Mouse (Mus musculus): ENCODE results near the gene Calm3. TPM values are rescaled to one million over a fixed set of nuclear protein-coding genes. Genes with fewer than 3 reads are reported as not detected.
A peak's percentile ranks its signal among the peaks of the same experiment; 100 is the strongest.

Gene Calm3
- polyA plus RNA-seq, 1 experiment from 2014 or later, result 296 TPM

GRCm38 (mm10) chr7:16908367-16908766, 15.5 kb downstream of the Calm3 start:
- 53% methylated on average over 11 of the region's 11 CpGs for WGBS
- H3K27ac ChIP-seq, result no peak overlapping the region
- H3K4me2 ChIP-seq, result no peak overlapping the region
- no peak overlapping the region for H3K9ac ChIP-seq
- H3K36me3 ChIP-seq (ENCODE audit: poor library complexity, severe bottlenecking), result no peaks in the 10 kb centered on the region
- no peak overlapping the region for H3K4me3 ChIP-seq
- no peaks in the 10 kb centered on the region for H3K27me3 ChIP-seq
- no peaks in the 10 kb centered on the region for H3K9me3 ChIP-seq (replicated peaks)
- H3K4me1 ChIP-seq, result peaks cover 3% of the 10 kb centered on the region; the same call in 1 of the 2 replicates
- no peak for ATAC-seq

- Histone ChIP-seq H3K4me3 (no peak overlapping the region), H3K36me3 (ENCODE audit: poor library complexity, severe bottlenecking) (no peaks in the 10 kb centered on the region), H3K27ac (no peak overlapping the region), H3K9me3 (replicated peaks) (no peaks in the 10 kb centered on the region), H3K4me1 (peaks cover 3% of the 10 kb centered on the region; the same call in 1 of the 2 replicates), H3K4me2 (no peak overlapping the region), H3K27me3 (no peaks in the 10 kb centered on the region), H3K9ac (no peak overlapping the region)
- 74% methylated on average over 7 of the region's 7 CpGs for WGBS
- no peak for ATAC-seq
Measured at GRCm38 (mm10) chr7:16907842-16908241, 16.1 kb downstream of the Calm3 start.

GRCm38 (mm10) chr7:16906889-16907559, 16.9 kb downstream of the Calm3 start:
- H3K36me3 ChIP-seq (ENCODE audit: poor library complexity, severe bottlenecking), result no peaks in the 10 kb centered on the region
- no peak overlapping the region for H3K27ac ChIP-seq
- H3K9ac ChIP-seq, result no peak overlapping the region
- no peak overlapping the region for H3K4me2 ChIP-seq
- no peak for ATAC-seq
- no peaks in the 10 kb centered on the region; the same call in 1 of the 2 replicates for H3K27me3 ChIP-seq
- no peak overlapping the region for H3K4me3 ChIP-seq
- no peaks in the 10 kb centered on the region for H3K9me3 ChIP-seq (replicated peaks)
- 94% methylated on average over 41 of the region's 41 CpGs for WGBS
- peaks cover 3% of the 10 kb centered on the region; the same call in 1 of the 2 replicates for H3K4me1 ChIP-seq

GRCm38 (mm10) chr7:16906281-16906680, 17.6 kb downstream of the Calm3 start, which contains the start of gene Ptgir:
TSS of gene Ptgir (plus strand) at chr7:16906490.
- no peak for ATAC-seq
- H3K9ac ChIP-seq, result no peak within 1 kb of the TSS
- no peaks in the 10 kb centered on the region for H3K36me3 ChIP-seq (ENCODE audit: poor library complexity, severe bottlenecking)
- H3K4me2 ChIP-seq, result no peak within 1 kb of the TSS
- H3K4me3 ChIP-seq, result no peak within 1 kb of the TSS
- no peak within 1 kb of the TSS for H3K27ac ChIP-seq
- peaks cover 3% of the 10 kb centered on the region; the same call in 1 of the 2 replicates for H3K4me1 ChIP-seq
- no peaks in the 10 kb centered on the region; the same call in 1 of the 2 replicates for H3K27me3 ChIP-seq
- H3K9me3 ChIP-seq (replicated peaks), result no peaks in the 10 kb centered on the region
- 18% methylated on average over 5 of the region's 6 CpGs for WGBS

GRCm38 (mm10) chr7:16905491-16906021, 18.4 kb downstream of the Calm3 start:
- H3K27ac ChIP-seq, result no peak overlapping the region
- no peaks in the 10 kb centered on the region for H3K9me3 ChIP-seq (replicated peaks)
- H3K4me3 ChIP-seq, result no peak overlapping the region
- peaks cover 5% of the 10 kb centered on the region for H3K4me1 ChIP-seq
- no peak overlapping the region for H3K9ac ChIP-seq
- no peaks in the 10 kb centered on the region for H3K36me3 ChIP-seq (ENCODE audit: poor library complexity, severe bottlenecking)
- no peaks in the 10 kb centered on the region; the same call in 1 of the 2 replicates for H3K27me3 ChIP-seq
- H3K4me2 ChIP-seq, result no peak overlapping the region
- 67% methylated on average over 9 of the region's 9 CpGs for WGBS
- ATAC-seq, result no peak

GRCm38 (mm10) chr7:16904120-16904675, 19.7 kb downstream of the Calm3 start:
- Histone ChIP-seq H3K9ac (no peak overlapping the region), H3K27ac (no peak overlapping the region), H3K9me3 (replicated peaks) (no peaks in the 10 kb centered on the region), H3K27me3 (no peaks in the 10 kb centered on the region; the same call in 1 of the 2 replicates), H3K4me3 (no peak overlapping the region), H3K36me3 (ENCODE audit: poor library complexity, severe bottlenecking) (no peaks in the 10 kb centered on the region), H3K4me1 (peaks cover 8% of the 10 kb centered on the region), H3K4me2 (no peak overlapping the region)
- WGBS, result 62% methylated on average over 9 of the region's 10 CpGs
- no peak for ATAC-seq

GRCm38 (mm10) chr7:16903439-16903955, 20.4 kb downstream of the Calm3 start:
- Histone ChIP-seq H3K27ac (no peak overlapping the region), H3K9ac (no peak overlapping the region), H3K4me1 (peaks cover 8% of the 10 kb centered on the region), H3K36me3 (ENCODE audit: poor library complexity, severe bottlenecking) (no peaks in the 10 kb centered on the region), H3K4me3 (no peak overlapping the region), H3K4me2 (no peak overlapping the region), H3K27me3 (no peaks in the 10 kb centered on the region; the same call in 1 of the 2 replicates), H3K9me3 (replicated peaks) (no peaks in the 10 kb centered on the region)
- ATAC-seq, result no peak
- WGBS, result 69% methylated on average over 2 of the region's 2 CpGs

GRCm38 (mm10) chr7:16900526-16900925, 23.4 kb downstream of the Calm3 start:
- ATAC-seq, result no peak
- H3K4me1 ChIP-seq, result peaks cover 6% of the 10 kb centered on the region
- no peaks in the 10 kb centered on the region for H3K36me3 ChIP-seq (ENCODE audit: poor library complexity, severe bottlenecking)
- WGBS, result 16% methylated on average over 5 of the region's 5 CpGs
- no peak overlapping the region for H3K4me2 ChIP-seq
- H3K27ac ChIP-seq, result no peak overlapping the region
- H3K9ac ChIP-seq, result no peak overlapping the region
- H3K27me3 ChIP-seq, result no peaks in the 10 kb centered on the region; the same call in 1 of the 2 replicates
- H3K4me3 ChIP-seq, result no peak overlapping the region
- H3K9me3 ChIP-seq (replicated peaks), result no peaks in the 10 kb centered on the region

- H3K4me2 ChIP-seq, result peak overlapping the region; percentile 59
- H3K9me3 ChIP-seq (replicated peaks), result no peaks in the 10 kb centered on the region
- 0 out of 2 replicates have a peak overlapping the region, but pooled peaks have one; percentile 43 for H3K9ac ChIP-seq
- WGBS, result 28% methylated on average over 10 of the region's 10 CpGs
- H3K4me3 ChIP-seq, result peak overlapping the region; percentile 27; the same call in 1 of the 2 replicates
- no peak overlapping the region for H3K27ac ChIP-seq
- no peak for ATAC-seq
- H3K36me3 ChIP-seq (ENCODE audit: poor library complexity, severe bottlenecking), result no peaks in the 10 kb centered on the region
- peaks cover 25% of the 10 kb centered on the region for H3K27me3 ChIP-seq
- peaks cover 45% of the 10 kb centered on the region for H3K4me1 ChIP-seq
Measured at GRCm38 (mm10) chr7:16895511-16895910, 28.4 kb downstream of the Calm3 start.

GRCm38 (mm10) chr7:16895000-16895399, 28.9 kb downstream of the Calm3 start:
- Histone ChIP-seq H3K36me3 (ENCODE audit: poor library complexity, severe bottlenecking) (no peaks in the 10 kb centered on the region), H3K4me2 (peak overlapping the region; percentile 59), H3K4me3 (peak overlapping the region; percentile 27), H3K9me3 (replicated peaks) (no peaks in the 10 kb centered on the region), H3K27me3 (peaks cover 28% of the 10 kb centered on the region), H3K9ac (peak overlapping the region; percentile 43; the same call in 1 of the 2 replicates), H3K4me1 (peaks cover 42% of the 10 kb centered on the region), H3K27ac (peak overlapping the region; percentile 52; the same call in 1 of the 2 replicates)
- peak; percentile 34; the same call in 1 of the 2 replicates for ATAC-seq
- WGBS, result under 1% methylated on average over 20 of the region's 24 CpGs

- Histone ChIP-seq H3K27me3 (peaks cover 32% of the 10 kb centered on the region), H3K27ac (peak overlapping the region; percentile 33), H3K9me3 (replicated peaks) (no peaks in the 10 kb centered on the region), H3K4me2 (peak overlapping the region; percentile 59), H3K4me1 (peaks cover 42% of the 10 kb centered on the region), H3K36me3 (ENCODE audit: poor library complexity, severe bottlenecking) (no peaks in the 10 kb centered on the region), H3K9ac (0 out of 2 replicates have a peak overlapping the region, but pooled peaks have one; percentile 34), H3K4me3 (peak overlapping the region; percentile 27)
- WGBS, result 0% methylated on average over 4 of the region's 4 CpGs
- ATAC-seq, result peak; percentile 54; the same call in 1 of the 2 replicates
Measured at GRCm38 (mm10) chr7:16894279-16894678, 29.6 kb downstream of the Calm3 start.

- H3K27me3 ChIP-seq, result peaks cover 36% of the 10 kb centered on the region
- H3K9ac ChIP-seq, result 0 out of 2 replicates have a peak overlapping the region, but pooled peaks have one; percentile 5
- peaks cover 42% of the 10 kb centered on the region for H3K4me1 ChIP-seq
- H3K4me3 ChIP-seq, result no peak overlapping the region; the same call in 1 of the 2 replicates
- no peaks in the 10 kb centered on the region for H3K36me3 ChIP-seq (ENCODE audit: poor library complexity, severe bottlenecking)
- ATAC-seq, result no peak
- H3K9me3 ChIP-seq (replicated peaks), result no peaks in the 10 kb centered on the region
- peak overlapping the region; percentile 33; the same call in 1 of the 2 replicates for H3K27ac ChIP-seq
- WGBS, result 9% methylated on average over 6 of the region's 6 CpGs
- peak overlapping the region; percentile 59 for H3K4me2 ChIP-seq
Measured at GRCm38 (mm10) chr7:16893612-16894011, 30.3 kb downstream of the Calm3 start.
